Mouse (Mus musculus) liver, postnatal 0 days (tissue): ENCODE measurements around the gene Tbc1d16. TPM values are rescaled to one million over a fixed set of nuclear protein-coding genes. Genes with fewer than 3 reads are reported as not detected.

Source experiments
- ATAC-seq: fragments of 200-750 bp; cut with Nextera tagmentation; 2 replicates; pipeline ENCODE4 v1.8.0; 2017; ENCODE audit warnings: mild to moderate bottlenecking, moderate library complexity
- DNase-seq: peaks from one replicate; pipeline ENCODE4 v3.0.0-alpha.2; 2016
- H3K27ac ChIP-seq: fragments of 300-500 bp; sonication (generic); 2 replicates; pipeline ENCODE4 v1.5.1; 2014; ENCODE audit warnings: antibody characterized with exemption, moderate library complexity, mild to moderate bottlenecking, low read depth
- H3K27me3 ChIP-seq: fragments of 300-500 bp; sonication (generic); 2 replicates; pipeline ENCODE4 v1.6.1; 2014; ENCODE audit warnings: low read length, control low read depth, mixed read lengths; ENCODE audit not compliant: insufficient read depth
- H3K36me3 ChIP-seq: fragments of 300-500 bp; sonication (generic); replicated peaks from 2 replicates; pipeline ENCODE4 v1.6.1; 2014; ENCODE audit warnings: mild to moderate bottlenecking, control low read depth, low read length, moderate library complexity, mixed read lengths; ENCODE audit not compliant: insufficient read depth
- H3K4me1 ChIP-seq: fragments of 300-500 bp; sonication (generic); 2 replicates; pipeline ENCODE4 v1.6.1; 2014; ENCODE audit warnings: antibody characterized with exemption, mild to moderate bottlenecking, control low read depth; ENCODE audit not compliant: insufficient read depth
- H3K4me2 ChIP-seq: fragments of 300-500 bp; sonication (generic); 2 replicates; pipeline ENCODE4 v1.6.1; 2014; ENCODE audit warnings: low read depth, mild to moderate bottlenecking, low read length, moderate library complexity, mixed read lengths
- H3K4me3 ChIP-seq: fragments of 300-500 bp; sonication (generic); 2 replicates; pipeline ENCODE4 v1.5.1; 2014; ENCODE audit warnings: low read depth, low read length
- H3K9ac ChIP-seq: fragments of 300-500 bp; sonication (generic); replicated peaks from 2 replicates; pipeline ENCODE4 v1.6.1; 2014; ENCODE audit warnings: mild to moderate bottlenecking, moderate library complexity
- H3K9me3 ChIP-seq: fragments of 300-500 bp; sonication (generic); 2 replicates; pipeline ENCODE4 v1.6.1; 2016; ENCODE audit warnings: mild to moderate bottlenecking, control low read depth, low read length, mixed read lengths
- CTCF ChIP-seq: sonication (generic); IDR thresholded peaks from 2 replicates; pipeline ENCODE4 v1.5.1; 2016; ENCODE audit warnings: antibody characterized with exemption, low read depth
- EP300 ChIP-seq: IDR thresholded peaks from 2 replicates; pipeline ENCODE4 v1.6.1; 2016; ENCODE audit warnings: antibody characterized with exemption, low read depth, mild to moderate bottlenecking
- whole genome bisulfite sequencing: fragments of 180-500 bp; shearing (Covaris S2); extraction: QIAGEN DNeasy Blood & Tissue Kit; methylation state at CpG from one replicate; pipeline ENCODE4 v1.1.7; 2014; ENCODE audit not compliant: insufficient replicate concordance; 5-methylcytosine and 5-hydroxymethylcytosine counted together
- polyA plus RNA-seq: library from polyadenylated mRNA; unstranded; fragments of >200 nt; fragmentation: Nextera tagmentation; extraction: Ambion mirVana; gene quantifications from 2 replicates; pipeline ENCODE4 v1.2.1, GENCODE M21; 2015

Tbc1d16 gene
- polyA plus RNA-seq, 1 experiment from 2014 or later = 1.5 TPM

DNA sequence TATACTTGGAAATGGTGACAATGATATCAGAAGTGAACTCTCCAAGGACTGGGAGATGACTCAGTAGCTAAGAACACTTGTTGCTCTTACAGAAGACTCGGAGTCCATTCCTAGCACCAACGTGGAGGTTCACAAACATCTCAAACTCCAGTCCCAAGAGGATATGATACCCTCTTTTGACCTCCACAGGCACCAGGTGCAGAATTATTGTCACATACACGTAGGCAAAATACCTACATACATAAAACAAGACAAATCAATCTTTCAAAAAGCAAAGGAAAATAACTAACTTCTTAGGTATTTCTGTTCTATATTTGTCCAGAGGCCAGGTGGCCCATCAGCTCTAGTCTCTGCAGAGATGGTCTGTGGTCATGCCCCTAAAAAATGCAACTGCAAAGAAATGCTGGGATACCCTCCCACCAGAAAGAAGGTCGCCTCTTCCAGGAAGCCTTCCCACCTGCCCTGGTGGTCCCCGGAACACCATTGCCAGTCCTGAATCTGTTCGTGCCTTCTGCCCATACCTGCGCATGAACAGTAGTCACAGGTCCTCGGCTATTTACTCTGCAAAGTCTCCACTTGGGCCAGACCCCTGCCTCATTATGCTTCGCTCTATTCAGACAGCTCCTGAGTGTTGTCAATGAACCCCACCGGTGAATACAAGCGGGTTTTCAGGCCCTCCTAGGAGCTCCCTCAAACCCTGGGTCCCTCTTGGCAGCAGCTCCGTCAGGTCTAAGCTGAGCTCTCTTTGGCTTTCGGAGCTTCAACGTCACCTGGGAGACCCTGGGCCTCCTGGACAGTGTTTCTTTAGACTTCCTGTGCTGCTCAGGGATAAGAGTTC lies 95.9 kb downstream of the Tbc1d16 start:
- WGBS = 63% methylated on average over 14 of the region's 14 CpGs
- H3K4me3 ChIP-seq = no peak overlapping the region
- H3K4me1 ChIP-seq = peaks cover 42% of the 10 kb centered on the region
- TF ChIP-seq EP300 (no peak), CTCF (no peak)
- DNase-seq (no peak), ATAC-seq (no peak)
- no peaks in the 10 kb centered on the region for H3K9me3 ChIP-seq
- H3K36me3 ChIP-seq = no peaks in the 10 kb centered on the region
- H3K4me2 ChIP-seq = no peak overlapping the region
- no peak overlapping the region for H3K27ac ChIP-seq
- H3K27me3 ChIP-seq = no peaks in the 10 kb centered on the region
- H3K9ac ChIP-seq = no peak overlapping the region

DNA sequence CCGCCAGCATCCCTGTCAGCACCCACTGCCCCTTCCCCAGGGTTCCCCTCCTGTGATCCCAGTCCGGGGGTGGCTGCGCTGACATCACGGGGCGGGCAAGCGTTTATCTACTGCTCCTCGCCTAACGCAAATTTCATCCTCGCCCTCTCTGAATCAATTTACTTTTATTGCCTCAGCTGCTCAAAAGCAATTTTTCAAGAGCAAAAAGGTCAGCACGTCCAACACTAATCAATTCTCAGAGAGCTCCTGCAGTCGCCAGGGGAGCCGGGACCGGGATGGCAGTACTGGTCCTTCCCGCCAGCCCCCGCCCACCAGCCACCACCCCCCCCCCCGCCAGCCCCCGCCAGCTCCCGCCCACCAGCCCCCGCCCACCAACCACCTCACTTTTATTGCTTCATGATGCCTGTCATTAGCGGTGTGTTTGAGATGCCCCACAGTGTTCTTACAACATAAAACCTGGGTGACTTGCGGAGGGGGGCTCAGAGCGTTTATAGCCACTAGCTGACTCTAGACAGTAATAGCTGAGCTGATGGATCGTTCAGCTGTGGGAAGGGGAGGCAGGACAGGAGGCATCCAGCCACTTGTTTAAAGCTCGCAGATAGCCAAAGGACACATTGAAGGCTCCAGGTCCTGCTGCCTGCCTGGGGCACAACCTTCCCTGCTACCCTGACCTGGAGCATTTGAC lies 98.1 kb downstream of the Tbc1d16 start:
- peak; percentile 39 for DNase-seq
- no peak overlapping the region for H3K4me2 ChIP-seq

DNA sequence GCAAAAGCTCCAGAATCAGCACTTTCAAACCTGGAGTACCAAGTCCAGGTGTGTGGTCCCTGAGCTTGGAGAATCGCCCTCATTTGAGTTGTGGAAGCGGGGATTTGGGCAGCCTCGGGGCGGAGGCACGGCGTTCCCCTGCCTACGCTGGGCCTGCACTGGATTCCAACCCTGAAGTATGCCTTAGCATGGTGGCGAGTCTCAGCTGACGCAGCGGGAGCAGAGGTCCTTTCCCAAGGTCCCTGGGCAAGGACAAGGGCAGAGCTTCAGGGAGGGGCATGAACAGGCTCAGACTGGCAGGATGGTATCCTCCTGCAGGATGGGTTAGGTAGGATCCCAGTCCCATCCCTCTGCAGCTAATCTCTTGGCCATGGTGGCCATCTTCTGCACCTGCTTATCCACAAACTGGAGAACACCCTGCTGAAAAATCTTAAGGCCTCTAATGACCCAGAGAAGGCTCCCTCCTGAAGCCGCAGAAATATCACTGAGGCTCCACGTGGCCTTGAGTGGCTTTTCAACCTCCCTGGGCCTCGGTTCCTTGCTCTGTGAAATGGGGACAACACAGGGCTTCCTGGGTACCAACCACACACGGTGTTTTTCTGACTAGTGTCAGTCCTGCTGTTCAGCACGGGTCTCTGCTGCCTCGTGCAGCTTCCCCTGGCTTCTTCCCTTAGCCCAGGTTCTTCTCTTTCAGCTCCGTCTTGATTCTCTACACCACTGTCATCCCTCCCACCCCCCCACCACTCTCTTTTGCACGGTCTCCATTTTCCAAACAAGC lies 98.8 kb downstream of the Tbc1d16 start:
- Histone ChIP-seq H3K4me2 (no peak overlapping the region), H3K36me3 (no peaks in the 10 kb centered on the region), H3K9ac (no peak overlapping the region), H3K4me3 (no peak overlapping the region), H3K27ac (no peak overlapping the region), H3K9me3 (no peaks in the 10 kb centered on the region), H3K4me1 (peaks cover 53% of the 10 kb centered on the region), H3K27me3 (no peaks in the 10 kb centered on the region)
- DNase-seq (no peak), ATAC-seq (no peak)
- WGBS = 59% methylated on average over 18 of the region's 18 CpGs
- TF ChIP-seq CTCF = no peak
- TF ChIP-seq EP300 = no peak

More for the DNA sequence above, 98.1 kb downstream of the Tbc1d16 start:
- Histone ChIP-seq H3K9me3 (no peaks in the 10 kb centered on the region), H3K27ac (no peak overlapping the region), H3K4me3 (no peak overlapping the region), H3K36me3 (no peaks in the 10 kb centered on the region), H3K27me3 (no peaks in the 10 kb centered on the region), H3K9ac (no peak overlapping the region), H3K4me1 (peaks cover 60% of the 10 kb centered on the region)
- WGBS = 21% methylated on average over 24 of the region's 24 CpGs
- TF ChIP-seq CTCF (no peak), EP300 (no peak)
- no peak for ATAC-seq

- Histone ChIP-seq H3K9me3 (no peaks in the 10 kb centered on the region), H3K27ac (no peak overlapping the region), H3K4me2 (no peak overlapping the region), H3K4me3 (no peak overlapping the region), H3K27me3 (no peaks in the 10 kb centered on the region), H3K4me1 (peaks cover 47% of the 10 kb centered on the region), H3K9ac (no peak overlapping the region), H3K36me3 (no peaks in the 10 kb centered on the region)
- TF ChIP-seq CTCF = no peak
- no peak for TF ChIP-seq EP300
- WGBS = 62% methylated on average over 10 of the region's 11 CpGs
- ATAC-seq (no peak), DNase-seq (no peak)
Measured at GRCm38 (mm10) chr11:119128668-119129280, 99.5 kb downstream of the Tbc1d16 start.

- peak; percentile 62 for ATAC-seq
- Histone ChIP-seq H3K4me1 (peaks cover 44% of the 10 kb centered on the region), H3K27me3 (no peaks in the 10 kb centered on the region), H3K9me3 (no peaks in the 10 kb centered on the region), H3K36me3 (no peaks in the 10 kb centered on the region), H3K4me2 (no peak overlapping the region), H3K9ac (no peak overlapping the region), H3K27ac (peak overlapping the region; percentile 85; the same call in 1 of the 2 replicates), H3K4me3 (no peak overlapping the region)
- TF ChIP-seq EP300 (no peak), CTCF (no peak)
- DNase-seq = peak; percentile 89
- WGBS = 55% methylated on average over 9 of the region's 9 CpGs
Measured at GRCm38 (mm10) chr11:119127686-119128473, 100.4 kb downstream of the Tbc1d16 start.
